Mouse (Mus musculus): ENCODE measurements around the gene Olfr157.

DNA sequence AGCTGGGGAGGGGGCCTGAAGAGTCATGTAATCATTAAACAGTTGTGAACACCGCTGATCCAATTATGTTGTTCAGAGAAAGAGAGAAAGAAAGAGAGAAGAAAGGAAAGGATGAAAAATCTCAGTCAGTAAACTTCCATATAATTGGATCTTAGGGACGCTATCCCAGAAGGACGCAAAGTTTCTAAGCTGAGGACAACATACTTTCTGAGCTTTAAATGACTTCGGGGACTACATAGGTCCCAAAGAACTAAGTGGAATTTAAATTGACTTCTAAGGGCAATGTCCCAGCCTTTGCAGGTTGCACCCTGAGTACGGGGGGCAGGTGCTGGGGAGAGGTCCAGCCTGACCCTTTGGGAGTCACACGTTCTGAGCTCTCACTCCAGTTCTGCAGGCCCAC is 11.3 kb upstream of the Olfr157 start, which contains the start of gene Olfr155:
- TF ChIP-seq ZNF384 (IDR thresholded peaks at IDR 0.05; ENCODE audit: low read depth, low read length): no peak
- no peak for TF ChIP-seq MAFK (IDR thresholded peaks at IDR 0.05; ENCODE audit: borderline replicate concordance, low read depth, low read length)
- no peak for TF ChIP-seq HCFC1 (IDR thresholded peaks at IDR 0.05; ENCODE audit: low read depth, low read length)
- no peak for TF ChIP-seq CTCF (IDR thresholded peaks at IDR 0.05 in 2 of 3, conservative IDR thresholded peaks at IDR 0.05 in 1 of 3; ENCODE audit: control insufficient read depth in 1 of 3, insufficient read depth in 1 of 3, low read depth in 2 of 3, low read length in 3 of 3, poor library complexity in 1 of 3, severe bottlenecking in 1 of 3)
- TF ChIP-seq NELFE (IDR thresholded peaks at IDR 0.05; ENCODE audit: low read depth, low read length): no peak
- no peak for TF ChIP-seq ETS1 (IDR thresholded peaks at IDR 0.05; ENCODE audit: low read depth, low read length)
- no peak for TF ChIP-seq POLR2A (IDR thresholded peaks at IDR 0.05; ENCODE audit: control insufficient read depth in 1 of 2, insufficient read depth in 1 of 2, low read depth in 1 of 2, low read length in 2 of 2, poor library complexity in 1 of 2)
- TF ChIP-seq TCF12 (IDR thresholded peaks at IDR 0.05; ENCODE audit: low read depth, low read length): no peak
- no peak for TF ChIP-seq MAX (IDR thresholded peaks at IDR 0.05; ENCODE audit: low read length)
